Mouse (Mus musculus) B cell, adult 62 days (primary cell): ENCODE data around the gene Fam217b. TPM values are rescaled to one million over a fixed set of nuclear protein-coding genes. Genes with fewer than 3 reads are reported as not detected.

Experiments used
- total RNA-seq: library from RNA; stranded (reverse); gene quantifications from 4 replicates; pipeline ENCODE4 v1.2.4, GENCODE M21; 2023

Fam217b gene
- total RNA-seq = not detected in 4 replicates

GRCm38 (mm10) chr2:178414261-178415149 is at the start of gene Fam217b, which contains the start of gene Ppp1r3d:
Gene Fam217b, plus strand, starts transcription at chr2:178414524.
Gene Ppp1r3d, minus strand, starts transcription at chr2:178414472.

GRCm38 (mm10) chr2:178407053-178407815 is 7.1 kb upstream of the Fam217b start, which contains the start of gene Sycp2:
Gene Sycp2, minus strand, starts transcription at chr2:178407685.

GRCm38 (mm10) chr2:178430231-178430630 is 15.9 kb downstream of the Fam217b start, which contains the start of gene Cdh26:
Gene Cdh26, plus strand, starts transcription at chr2:178430531.

Other genes starting within 250 kb of the Fam217b start
- not detected in 4 replicates for gene Sycp2, start 6.8 kb upstream of the Fam217b start, total RNA-seq
- gene Ppp1r3d, start 52 bp upstream of the Fam217b start, total RNA-seq = 0.24 TPM in 1 of 4 replicates, not detected in the others
- not detected in 4 replicates for gene Cdh26, start 16.0 kb downstream of the Fam217b start, total RNA-seq